In genomic region chr14:73239291-73239690, GRCm38 (mm10) we compare ENCODE assay signal across 8 mouse cellular contexts. TPM values are rescaled to one million over a fixed set of nuclear protein-coding genes. Genes with fewer than 3 reads are reported as not detected.
DNase-seq lines count a peak whose midpoint lies in the region; ATAC-seq and TF ChIP-seq lines count a peak whose summit lies in the region.

No protein-coding gene starts in this region.

- peak; percentile 75 for DNase-seq in lung, embryonic 14.5 days
- no peak for DNase-seq in lung, postnatal 14 days
- DNase-seq in forebrain, embryonic 10.5 days (ENCODE audit: extremely low spot score, low spot score): peak; percentile 25
- DNase-seq in intestine, embryonic 14.5 days (ENCODE audit: low spot score): peak; percentile 67
- DNase-seq in lung, postnatal 36 days: peak; percentile 26
- DNase-seq in stomach, postnatal 0 days (ENCODE audit: low spot score): peak; percentile 30
- no peak for DNase-seq in urinary bladder, postnatal 14 days (ENCODE audit: low spot score)

- no peaks in the 10 kb centered on the region for H3K27me3 ChIP-seq in lung, embryonic 14.5 days (ENCODE audit: insufficient read depth, low read length)
- no peaks in the 10 kb centered on the region for H3K27me3 ChIP-seq in forebrain, embryonic 10.5 days (ENCODE audit: poor library complexity, severe bottlenecking)
- no peaks in the 10 kb centered on the region for H3K27me3 ChIP-seq in intestine, embryonic 14.5 days (replicated peaks; ENCODE audit: control insufficient read depth, insufficient read depth, low read length)
- H3K27me3 ChIP-seq in stomach, postnatal 0 days (ENCODE audit: control insufficient read depth, insufficient read depth, low read length): no peaks in the 10 kb centered on the region

- H3K4me1 ChIP-seq in lung, embryonic 14.5 days (ENCODE audit: insufficient read depth): peaks cover 6% of the 10 kb centered on the region
- peaks cover 30% of the 10 kb centered on the region for H3K4me1 ChIP-seq in forebrain, embryonic 10.5 days
- peaks cover 11% of the 10 kb centered on the region for H3K4me1 ChIP-seq in intestine, embryonic 14.5 days (replicated peaks; ENCODE audit: control insufficient read depth, insufficient read depth, low read length)
- peaks cover 3% of the 10 kb centered on the region for H3K4me1 ChIP-seq in stomach, postnatal 0 days (replicated peaks; ENCODE audit: control insufficient read depth, insufficient read depth)

- peak overlapping the region; percentile 65 for H3K4me2 ChIP-seq in lung, embryonic 14.5 days
- peak overlapping the region; percentile 58 for H3K4me2 ChIP-seq in intestine, embryonic 14.5 days (ENCODE audit: low read length)
- peak overlapping the region; percentile 63 for H3K4me2 ChIP-seq in stomach, postnatal 0 days (replicated peaks; ENCODE audit: low read depth)

- no peaks in the 10 kb centered on the region for H3K36me3 ChIP-seq in lung, embryonic 14.5 days (ENCODE audit: insufficient read depth)
- peaks cover 23% of the 10 kb centered on the region for H3K36me3 ChIP-seq in forebrain, embryonic 10.5 days (replicated peaks)
- peaks cover 11% of the 10 kb centered on the region; the same call in 1 of the 2 replicates for H3K36me3 ChIP-seq in intestine, embryonic 14.5 days (ENCODE audit: control insufficient read depth, insufficient read depth, low read length)
- H3K36me3 ChIP-seq in stomach, postnatal 0 days (ENCODE audit: control insufficient read depth, insufficient read depth, low read length): no peaks in the 10 kb centered on the region

- TF ChIP-seq EP300 in stomach, postnatal 0 days (optimal IDR thresholded peaks at IDR 0.05): no peak

- no peaks in the 10 kb centered on the region for H3K9me3 ChIP-seq in lung, embryonic 14.5 days (ENCODE audit: low read depth, low read length)
- no peaks in the 10 kb centered on the region for H3K9me3 ChIP-seq in forebrain, embryonic 10.5 days
- H3K9me3 ChIP-seq in intestine, embryonic 14.5 days (ENCODE audit: control insufficient read depth, low read length): no peaks in the 10 kb centered on the region
- H3K9me3 ChIP-seq in stomach, postnatal 0 days (ENCODE audit: control insufficient read depth, low read length): no peaks in the 10 kb centered on the region

- H3K4me3 ChIP-seq in lung, embryonic 14.5 days (ENCODE audit: low read depth, low read length): peak overlapping the region; percentile 63
- H3K4me3 ChIP-seq in forebrain, embryonic 10.5 days: peak overlapping the region; percentile 63
- H3K4me3 ChIP-seq in intestine, embryonic 14.5 days (ENCODE audit: low read depth, low read length): peak overlapping the region; percentile 81
- peak overlapping the region; percentile 54 for H3K4me3 ChIP-seq in stomach, postnatal 0 days (ENCODE audit: low read depth, low read length)

- H3K27ac ChIP-seq in lung, embryonic 14.5 days (ENCODE audit: low read depth): peak overlapping the region; percentile 98
- H3K27ac ChIP-seq in forebrain, embryonic 10.5 days: peak overlapping the region; percentile 94
- H3K27ac ChIP-seq in intestine, embryonic 14.5 days (ENCODE audit: low read depth): peak overlapping the region; percentile 92
- H3K27ac ChIP-seq in stomach, postnatal 0 days (replicated peaks): peak overlapping the region; percentile 90

- peak overlapping the region; percentile 86 for H3K9ac ChIP-seq in lung, embryonic 14.5 days
- H3K9ac ChIP-seq in intestine, embryonic 14.5 days (ENCODE audit: low read length): peak overlapping the region; percentile 84
- H3K9ac ChIP-seq in stomach, postnatal 0 days (ENCODE audit: low read length): peak overlapping the region; percentile 70

- under 1% methylated on average over 6 of the region's 6 CpGs for WGBS in lung, embryonic 14.5 days
- WGBS in forebrain, embryonic 10.5 days: 0% methylated on average over 6 of the region's 6 CpGs
- WGBS in intestine, embryonic 14.5 days: 0% methylated on average over 6 of the region's 6 CpGs
- 0% methylated on average over 6 of the region's 6 CpGs for WGBS in stomach, postnatal 0 days

- ATAC-seq in lung, embryonic 14.5 days (ENCODE audit: insufficient read depth): no peak
- ATAC-seq in intestine, embryonic 14.5 days (replicated peaks; ENCODE audit: low FRiP score, low TSS enrichment, low read depth): no peak
- no peak for ATAC-seq in stomach, postnatal 0 days (ENCODE audit: low FRiP score, low TSS enrichment)
- ATAC-seq in frontal cortex, adult (ENCODE audit: low TSS enrichment): no peak

- TF ChIP-seq CTCF in lung, embryonic 14.5 days (IDR thresholded peaks at IDR 0.05; ENCODE audit: low read depth): no peak
- no peak for TF ChIP-seq CTCF in stomach, postnatal 0 days (IDR thresholded peaks at IDR 0.05; ENCODE audit: low read depth)

RNA-seq across cellular contexts. Expression of gene Lpar6, which starts 1.6 kb away (rescaled TPM):
- polyA plus RNA-seq in lung, embryonic 14.5 days (2014; fragmentation: Nextera tagmentation; extraction: Ambion mirVana): 13.4 and 14.2 TPM in 2 replicates
- 16.0 and 16.1 TPM in 2 replicates for polyA plus RNA-seq in forebrain, embryonic 10.5 days (2016; fragmentation: Nextera tagmentation; extraction: Ambion mirVana)
- polyA plus RNA-seq in intestine, embryonic 14.5 days (2014; fragmentation: Nextera tagmentation; extraction: Ambion mirVana): 13.5 and 14.2 TPM in 2 replicates
- polyA plus RNA-seq in stomach, postnatal 0 days (2015; fragmentation: Nextera tagmentation; extraction: Ambion mirVana): 12.2 and 12.4 TPM in 2 replicates

Comparison
In these comparisons a context has a peak if more than half of its experiments do, and no peak if none do; other contexts are left out.
1. DNase-seq: peak in lung, embryonic 14.5 days (single experiment), forebrain, embryonic 10.5 days (single experiment), intestine, embryonic 14.5 days (single experiment), lung, postnatal 36 days (single experiment) and stomach, postnatal 0 days (single experiment); none in lung, postnatal 14 days (single experiment) and urinary bladder, postnatal 14 days (single experiment).
2. Peak in every context shown above with its lines, with median percentiles within 50 percentile points of each other: H3K27ac ChIP-seq, H3K4me2 ChIP-seq, H3K4me3 ChIP-seq and H3K9ac ChIP-seq.